Mouse (Mus musculus): ENCODE data around the gene Tulp4. TPM values are rescaled to one million over a fixed set of nuclear protein-coding genes. Genes with fewer than 3 reads are reported as not detected.

Tulp4 gene
- total RNA-seq (2014; rRNA removed) (380 and 417 TPM in 2 replicates), polyA plus RNA-seq (2015; fragmentation: Nextera tagmentation; extraction: Ambion mirVana) (82.4 and 92.0 TPM in 2 replicates)

GRCm38 (mm10) chr17:6106361-6107014 lies at the start of gene Tulp4:
TSS of gene Tulp4 (plus strand) at chr17:6106437.
- WGBS, result 4% methylated on average over 48 of the region's 76 CpGs
- no peaks in the 10 kb centered on the region for H3K9me3 ChIP-seq (ENCODE audit: low read length)
- peak within 1 kb of the TSS; percentile 97 for H3K27ac ChIP-seq (ENCODE audit: low read depth, low read length)
- H3K4me1 ChIP-seq (ENCODE audit: insufficient read depth), result peaks cover 9% of the 10 kb centered on the region
- peak within 1 kb of the TSS; percentile 89 for H3K9ac ChIP-seq
- no peak for TF ChIP-seq CTCF (IDR thresholded peaks at IDR 0.05; ENCODE audit: low read depth)
- H3K4me2 ChIP-seq (ENCODE audit: low read depth), result peak within 1 kb of the TSS; percentile 72
- H3K4me3 ChIP-seq (ENCODE audit: low read depth, low read length), result peak within 1 kb of the TSS; percentile 75
- DNase-seq, result peak; percentile 94
- H3K36me3 ChIP-seq (ENCODE audit: insufficient read depth), result no peaks in the 10 kb centered on the region
- peak; percentile 96 for ATAC-seq
- H3K27me3 ChIP-seq (ENCODE audit: insufficient read depth, low read length), result no peaks in the 10 kb centered on the region

GRCm38 (mm10) chr17:6062793-6063192 lies 43.4 kb upstream of the Tulp4 start:
- TF ChIP-seq CTCF (IDR thresholded peaks at IDR 0.05; ENCODE audit: low read depth), result no peak
- DNase-seq (no peak), ATAC-seq (no peak)
- Histone ChIP-seq H3K27ac (ENCODE audit: low read depth, low read length) (no peak overlapping the region), H3K9me3 (ENCODE audit: low read length) (no peaks in the 10 kb centered on the region), H3K27me3 (ENCODE audit: insufficient read depth, low read length) (no peaks in the 10 kb centered on the region), H3K4me2 (ENCODE audit: low read depth) (no peak overlapping the region), H3K4me3 (ENCODE audit: low read depth, low read length) (no peak overlapping the region), H3K9ac (no peak overlapping the region), H3K4me1 (ENCODE audit: insufficient read depth) (no peaks in the 10 kb centered on the region), H3K36me3 (ENCODE audit: insufficient read depth) (peaks cover 53% of the 10 kb centered on the region)
- 93% methylated on average over 8 of the region's 8 CpGs for WGBS

DNA sequence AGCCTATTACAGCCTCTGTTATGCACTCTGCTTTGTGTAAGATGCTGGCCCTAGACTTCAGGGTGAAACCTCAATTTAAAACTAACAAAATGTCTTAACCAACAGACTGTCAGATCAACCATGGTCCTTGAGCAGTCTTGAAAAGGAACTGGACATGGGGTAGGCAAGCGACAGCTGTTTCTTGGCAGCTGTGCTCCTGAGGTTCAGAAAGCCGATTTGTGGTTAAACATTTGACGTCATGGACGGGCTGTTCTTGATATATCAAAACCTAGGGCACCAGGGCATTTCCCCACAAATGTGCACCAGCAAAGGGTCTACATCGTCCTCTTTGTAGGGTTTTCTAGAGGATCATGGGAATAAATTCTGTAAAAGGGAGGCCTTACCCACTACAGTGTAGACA lies 42.7 kb upstream of the Tulp4 start:
- no peak overlapping the region for H3K4me3 ChIP-seq (ENCODE audit: low read depth, low read length)
- peaks cover 48% of the 10 kb centered on the region for H3K36me3 ChIP-seq (ENCODE audit: insufficient read depth)
- H3K27me3 ChIP-seq (ENCODE audit: insufficient read depth, low read length), result no peaks in the 10 kb centered on the region
- no peak overlapping the region for H3K27ac ChIP-seq (ENCODE audit: low read depth, low read length)
- no peak for DNase-seq
- H3K9me3 ChIP-seq (ENCODE audit: low read length), result no peaks in the 10 kb centered on the region
- ATAC-seq, result no peak
- WGBS, result 92% methylated on average over 5 of the region's 5 CpGs
- no peak overlapping the region for H3K4me2 ChIP-seq (ENCODE audit: low read depth)
- no peak for TF ChIP-seq CTCF (IDR thresholded peaks at IDR 0.05; ENCODE audit: low read depth)
- no peak overlapping the region for H3K9ac ChIP-seq
- H3K4me1 ChIP-seq (ENCODE audit: insufficient read depth), result no peaks in the 10 kb centered on the region

- Histone ChIP-seq H3K27ac (ENCODE audit: low read depth, low read length) (no peak overlapping the region), H3K36me3 (ENCODE audit: insufficient read depth) (peaks cover 58% of the 10 kb centered on the region), H3K4me1 (ENCODE audit: insufficient read depth) (no peaks in the 10 kb centered on the region), H3K27me3 (ENCODE audit: insufficient read depth, low read length) (no peaks in the 10 kb centered on the region), H3K9me3 (ENCODE audit: low read length) (no peaks in the 10 kb centered on the region), H3K4me2 (ENCODE audit: low read depth) (no peak overlapping the region), H3K4me3 (ENCODE audit: low read depth, low read length) (no peak overlapping the region), H3K9ac (no peak overlapping the region)
- ATAC-seq, result no peak
- DNase-seq, result no peak
- WGBS, result 95% methylated on average over 2 of the region's 2 CpGs
- TF ChIP-seq CTCF (IDR thresholded peaks at IDR 0.05; ENCODE audit: low read depth), result no peak
Measured at GRCm38 (mm10) chr17:6066021-6066420, 40.2 kb upstream of the Tulp4 start.

DNA sequence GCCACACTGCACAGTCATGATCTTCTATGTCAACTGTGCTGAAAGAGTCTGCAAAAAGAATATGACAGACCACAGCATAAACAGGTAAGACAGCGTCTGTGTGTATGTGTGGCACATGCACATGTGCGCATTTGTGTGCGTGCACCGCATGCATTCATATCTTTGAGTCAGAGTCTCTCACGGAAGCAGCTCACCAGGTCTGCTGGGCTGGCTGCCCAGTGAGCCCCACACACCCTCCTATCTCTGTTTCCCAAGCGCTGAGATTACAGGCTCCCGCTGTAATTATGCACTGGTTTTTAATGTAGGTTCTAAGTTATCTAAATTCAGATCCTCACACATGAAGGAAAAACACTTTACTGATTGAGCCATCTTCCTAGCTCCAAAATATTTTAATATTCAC lies 38.6 kb upstream of the Tulp4 start:
- no peak for TF ChIP-seq CTCF (IDR thresholded peaks at IDR 0.05; ENCODE audit: low read depth)
- no peak overlapping the region for H3K9ac ChIP-seq
- H3K27me3 ChIP-seq (ENCODE audit: insufficient read depth, low read length), result no peaks in the 10 kb centered on the region
- ATAC-seq (no peak), DNase-seq (no peak)
- no peak overlapping the region for H3K4me2 ChIP-seq (ENCODE audit: low read depth)
- 92% methylated on average over 7 of the region's 7 CpGs for WGBS
- H3K4me1 ChIP-seq (ENCODE audit: insufficient read depth), result no peaks in the 10 kb centered on the region
- H3K9me3 ChIP-seq (ENCODE audit: low read length), result no peaks in the 10 kb centered on the region
- no peak overlapping the region for H3K4me3 ChIP-seq (ENCODE audit: low read depth, low read length)
- no peak overlapping the region for H3K27ac ChIP-seq (ENCODE audit: low read depth, low read length)
- peaks cover 70% of the 10 kb centered on the region for H3K36me3 ChIP-seq (ENCODE audit: insufficient read depth)

- no peak for DNase-seq
- ATAC-seq, result no peak
- TF ChIP-seq CTCF (IDR thresholded peaks at IDR 0.05; ENCODE audit: low read depth), result no peak
- no peaks in the 10 kb centered on the region for H3K9me3 ChIP-seq (ENCODE audit: low read length)
- no peaks in the 10 kb centered on the region for H3K4me1 ChIP-seq (ENCODE audit: insufficient read depth)
- H3K9ac ChIP-seq, result no peak overlapping the region
- H3K27me3 ChIP-seq (ENCODE audit: insufficient read depth, low read length), result no peaks in the 10 kb centered on the region
- H3K4me3 ChIP-seq (ENCODE audit: low read depth, low read length), result no peak overlapping the region
- no peak overlapping the region for H3K4me2 ChIP-seq (ENCODE audit: low read depth)
- WGBS, result 95% methylated on average over 6 of the region's 6 CpGs
- H3K27ac ChIP-seq (ENCODE audit: low read depth, low read length), result no peak overlapping the region
- peaks cover 67% of the 10 kb centered on the region for H3K36me3 ChIP-seq (ENCODE audit: insufficient read depth)
Measured at GRCm38 (mm10) chr17:6069866-6070265, 36.4 kb upstream of the Tulp4 start.

GRCm38 (mm10) chr17:6073405-6073804 lies 32.8 kb upstream of the Tulp4 start:
- H3K4me3 ChIP-seq (ENCODE audit: low read depth, low read length), result no peak overlapping the region
- 0 out of 2 replicates have a peak, but pooled peaks cover under 1% of the 10 kb centered on the region for H3K4me1 ChIP-seq (ENCODE audit: insufficient read depth)
- no peak overlapping the region for H3K27ac ChIP-seq (ENCODE audit: low read depth, low read length)
- H3K36me3 ChIP-seq (ENCODE audit: insufficient read depth), result peaks cover 49% of the 10 kb centered on the region
- ATAC-seq (no peak), DNase-seq (no peak)
- no peaks in the 10 kb centered on the region for H3K27me3 ChIP-seq (ENCODE audit: insufficient read depth, low read length)
- WGBS, result 92% methylated on average over 7 of the region's 7 CpGs
- no peak overlapping the region for H3K9ac ChIP-seq
- no peak overlapping the region for H3K4me2 ChIP-seq (ENCODE audit: low read depth)
- TF ChIP-seq CTCF (IDR thresholded peaks at IDR 0.05; ENCODE audit: low read depth), result no peak
- H3K9me3 ChIP-seq (ENCODE audit: low read length), result no peaks in the 10 kb centered on the region
